Mouse (Mus musculus) retina, adult 2 months (tissue): ENCODE data around the gene Heph.
"Not testable (repeated sequence)": the region's sequence is repeated elsewhere in the genome, so short reads cannot be mapped to it uniquely, and the experiment has no call there.

Experiments
- DNase-seq: peaks from one replicate; pipeline ENCODE4 v3.0.0-alpha.2; 2012; ENCODE audit warnings: low read depth, low spot score

Heph gene

GRCm38 (mm10) chrX:96455149-96455548 lies at the start of gene Heph:
Heph (plus strand) TSS chrX:96455359.
- no peak for DNase-seq

- not testable (repeated sequence) for DNase-seq
Measured at GRCm38 (mm10) chrX:96415351-96415750, 39.8 kb upstream of the Heph start.

- no peak for DNase-seq
Measured at GRCm38 (mm10) chrX:96416970-96417369, 38.2 kb upstream of the Heph start.

GRCm38 (mm10) chrX:96417733-96418132 lies 37.4 kb upstream of the Heph start:
- DNase-seq, result no peak

- DNase-seq, result no peak
Measured at GRCm38 (mm10) chrX:96419383-96419782, 35.8 kb upstream of the Heph start.

- no peak for DNase-seq
Measured at GRCm38 (mm10) chrX:96456201-96456963, 1.2 kb downstream of the Heph start, which contains the start of gene Hsf3. Hsf3 (minus strand) TSS chrX:96456294.

GRCm38 (mm10) chrX:96501580-96501979 lies 46.4 kb downstream of the Heph start:
- DNase-seq, result no peak
